ENCODE assay signal across 11 mouse cellular contexts in genomic region chr17:25123979-25124378, GRCm38 (mm10). TPM values are rescaled to one million over a fixed set of nuclear protein-coding genes. Genes with fewer than 3 reads are reported as not detected.
DNase-seq lines count a peak whose midpoint lies in the region; ATAC-seq and TF ChIP-seq lines count a peak whose summit lies in the region.
"Had no signal": no experiment of that assay in that cellular context is flagged by ENCODE, and none has a peak within 500 bp of the region (broad histone marks: within the 10 kb centered on the region; RNA-seq: fewer than 3 reads in every experiment).

No protein-coding gene starts in this region.

- H3K9me3 ChIP-seq in hindbrain, embryonic 11.5 days (ENCODE audit: control insufficient read depth, low read length) = no peaks in the 10 kb centered on the region
- no peaks in the 10 kb centered on the region for H3K9me3 ChIP-seq in hindbrain, embryonic 16.5 days (ENCODE audit: control insufficient read depth, low read length)
- H3K9me3 ChIP-seq in liver, postnatal 0 days (ENCODE audit: low read length) = no peaks in the 10 kb centered on the region
- H3K9me3 ChIP-seq in neural tube, embryonic 15.5 days (replicated peaks) = no peaks in the 10 kb centered on the region
- H3K9me3 ChIP-seq: limb, embryonic 13.5 days had no signal

- H3K36me3 ChIP-seq in hindbrain, embryonic 11.5 days (ENCODE audit: control insufficient read depth, insufficient read depth, low read length) = no peaks in the 10 kb centered on the region
- H3K36me3 ChIP-seq in hindbrain, embryonic 16.5 days (ENCODE audit: control insufficient read depth, insufficient read depth, low read length) = no peaks in the 10 kb centered on the region
- no peaks in the 10 kb centered on the region for H3K36me3 ChIP-seq in thymus, adult 2 months (ENCODE audit: control insufficient read depth, insufficient read depth, low read length)
- H3K36me3 ChIP-seq in liver, postnatal 0 days (replicated peaks; ENCODE audit: insufficient read depth, low read length) = no peaks in the 10 kb centered on the region
- no peaks in the 10 kb centered on the region for H3K36me3 ChIP-seq in neural tube, embryonic 15.5 days
- H3K36me3 ChIP-seq: limb, embryonic 13.5 days had no signal

- no peak overlapping the region for H3K27ac ChIP-seq in hindbrain, embryonic 11.5 days (ENCODE audit: low read depth, low read length)
- no peak overlapping the region for H3K27ac ChIP-seq in hindbrain, embryonic 16.5 days (ENCODE audit: low read depth, low read length)
- H3K27ac ChIP-seq in thymus, adult 2 months (ENCODE audit: control insufficient read depth, insufficient read depth, low read length) = no peak overlapping the region
- no peak overlapping the region for H3K27ac ChIP-seq in liver, postnatal 0 days (ENCODE audit: low read depth)
- H3K27ac ChIP-seq in neural tube, embryonic 15.5 days (replicated peaks) = no peak overlapping the region
- H3K27ac ChIP-seq: limb, embryonic 13.5 days had no signal

- no peak for TF ChIP-seq EP300 in liver, postnatal 0 days (IDR thresholded peaks at IDR 0.05; ENCODE audit: low read depth)

- H3K4me3 ChIP-seq in hindbrain, embryonic 11.5 days (ENCODE audit: low read depth, low read length) = no peak overlapping the region
- H3K4me3 ChIP-seq in hindbrain, embryonic 16.5 days (ENCODE audit: low read length) = no peak overlapping the region
- H3K4me3 ChIP-seq in thymus, adult 2 months (ENCODE audit: control insufficient read depth, insufficient read depth, low read length) = no peak overlapping the region
- H3K4me3 ChIP-seq in liver, postnatal 0 days (ENCODE audit: low read depth, low read length) = no peak overlapping the region
- H3K4me3 ChIP-seq in neural tube, embryonic 15.5 days (replicated peaks) = no peak overlapping the region
- H3K4me3 ChIP-seq: limb, embryonic 13.5 days had no signal

- DNase-seq in hindbrain, embryonic 11.5 days (ENCODE audit: low spot score) = peak; percentile 26
- peak; percentile 51 for DNase-seq in thymus, adult 2 months
- DNase-seq in thymus, adult 18-20 months = no peak
- peak; percentile 44 for DNase-seq in liver, postnatal 0 days
- DNase-seq in frontal cortex, postnatal 36 days (ENCODE audit: low spot score in 2 of 2) = no peak
- no peak for DNase-seq in layer of hippocampus, adult 9-10 months (ENCODE audit: low spot score)

- TF ChIP-seq POLR2A in thymus, adult 2 months (IDR thresholded peaks at IDR 0.05; ENCODE audit: control insufficient read depth, extremely low read depth, insufficient read depth, low read length, poor library complexity) = no peak

- peak; percentile 41; the same call in 1 of the 2 replicates for TF ChIP-seq CTCF in thymus, adult 2 months (IDR thresholded peaks at IDR 0.05; ENCODE audit: borderline replicate concordance, control insufficient read depth, extremely low read depth, insufficient read depth, low read length, poor library complexity)
- TF ChIP-seq CTCF in liver, postnatal 0 days (IDR thresholded peaks at IDR 0.05; ENCODE audit: low read depth) = peak; percentile 63

- H3K27me3 ChIP-seq in hindbrain, embryonic 11.5 days (ENCODE audit: control insufficient read depth, insufficient read depth, low read length) = 0 out of 2 replicates have a peak, but pooled peaks cover 2% of the 10 kb centered on the region
- no peaks in the 10 kb centered on the region; the same call in none of the 2 replicates for H3K27me3 ChIP-seq in hindbrain, embryonic 16.5 days (replicated peaks; ENCODE audit: control insufficient read depth, insufficient read depth, low read length)
- H3K27me3 ChIP-seq in thymus, adult 2 months (ENCODE audit: control insufficient read depth, insufficient read depth, low read length) = no peaks in the 10 kb centered on the region
- no peaks in the 10 kb centered on the region for H3K27me3 ChIP-seq in liver, postnatal 0 days (ENCODE audit: insufficient read depth, low read length)
- H3K27me3 ChIP-seq in neural tube, embryonic 15.5 days (replicated peaks) = peaks cover 17% of the 10 kb centered on the region; the same call in 1 of the 2 replicates

- H3K4me1 ChIP-seq in hindbrain, embryonic 11.5 days (replicated peaks; ENCODE audit: control insufficient read depth, insufficient read depth, low read length) = no peaks in the 10 kb centered on the region
- no peaks in the 10 kb centered on the region for H3K4me1 ChIP-seq in hindbrain, embryonic 16.5 days (ENCODE audit: control insufficient read depth, insufficient read depth, low read depth, low read length)
- no peaks in the 10 kb centered on the region for H3K4me1 ChIP-seq in thymus, adult 2 months (replicated peaks; ENCODE audit: control insufficient read depth, insufficient read depth, low read length)
- H3K4me1 ChIP-seq in liver, postnatal 0 days (ENCODE audit: insufficient read depth) = peaks cover 14% of the 10 kb centered on the region
- no peaks in the 10 kb centered on the region for H3K4me1 ChIP-seq in neural tube, embryonic 15.5 days

- no peak for ATAC-seq in hindbrain, embryonic 11.5 days (ENCODE audit: low FRiP score)
- ATAC-seq in hindbrain, embryonic 16.5 days = no peak
- ATAC-seq in liver, postnatal 0 days = no peak
- no peak for ATAC-seq in neural tube, embryonic 15.5 days (ENCODE audit: low FRiP score)

- WGBS in hindbrain, embryonic 11.5 days = 31% methylated on average over 7 of the region's 7 CpGs
- WGBS in hindbrain, embryonic 16.5 days = 30% methylated on average over 7 of the region's 7 CpGs
- 26% methylated on average over 7 of the region's 7 CpGs for WGBS in thymus, adult 2 months
- WGBS in liver, postnatal 0 days (ENCODE audit: insufficient replicate concordance) = 25% methylated on average over 7 of the region's 7 CpGs
- 26% methylated on average over 7 of the region's 7 CpGs for WGBS in neural tube, embryonic 15.5 days

- H3K9ac ChIP-seq in hindbrain, embryonic 11.5 days (ENCODE audit: low read depth, low read length) = no peak overlapping the region
- no peak overlapping the region for H3K9ac ChIP-seq in hindbrain, embryonic 16.5 days (ENCODE audit: low read depth, low read length)
- no peak overlapping the region for H3K9ac ChIP-seq in liver, postnatal 0 days (replicated peaks)
- H3K9ac ChIP-seq in neural tube, embryonic 15.5 days (replicated peaks) = no peak overlapping the region
- H3K9ac ChIP-seq: limb, embryonic 13.5 days had no signal

- no peak overlapping the region for H3K4me2 ChIP-seq in hindbrain, embryonic 11.5 days (replicated peaks; ENCODE audit: low read depth, low read length)
- no peak overlapping the region for H3K4me2 ChIP-seq in hindbrain, embryonic 16.5 days (ENCODE audit: low read length)
- H3K4me2 ChIP-seq in liver, postnatal 0 days (ENCODE audit: low read depth, low read length) = no peak overlapping the region
- no peak overlapping the region for H3K4me2 ChIP-seq in neural tube, embryonic 15.5 days
- H3K4me2 ChIP-seq: limb, embryonic 13.5 days had no signal

RNA-seq across cellular contexts. Expression of gene Ptx4, which starts 3.4 kb away (rescaled TPM):
- not detected in 2 replicates for polyA plus RNA-seq in hindbrain, embryonic 11.5 days (2014; fragmentation: Nextera tagmentation; extraction: Ambion mirVana)
- 0.49 TPM in 1 of 2 replicates, not detected in the other for polyA plus RNA-seq in hindbrain, embryonic 16.5 days (2015; fragmentation: Nextera tagmentation; extraction: Ambion mirVana)
- not detected in 2 replicates for polyA plus RNA-seq in thymus, adult 2 months (2012; rRNA removed)
- not detected in 2 replicates for polyA plus RNA-seq in liver, postnatal 0 days (2015; fragmentation: Nextera tagmentation; extraction: Ambion mirVana)
- 0.13 TPM in 1 of 2 replicates, not detected in the other for polyA plus RNA-seq in neural tube, embryonic 15.5 days (2015; fragmentation: Nextera tagmentation; extraction: Ambion mirVana)

RNA-seq across cellular contexts. Expression of gene Telo2, which starts 8.2 kb away (rescaled TPM):
- polyA plus RNA-seq in hindbrain, embryonic 11.5 days (2014; fragmentation: Nextera tagmentation; extraction: Ambion mirVana) = 23.5 and 28.8 TPM in 2 replicates
- polyA plus RNA-seq in hindbrain, embryonic 16.5 days (2015; fragmentation: Nextera tagmentation; extraction: Ambion mirVana) = 54.6 and 60.8 TPM in 2 replicates
- polyA plus RNA-seq in thymus, adult 2 months (2012; rRNA removed) = 26.4 and 28.1 TPM in 2 replicates
- polyA plus RNA-seq in liver, postnatal 0 days (2015; fragmentation: Nextera tagmentation; extraction: Ambion mirVana) = 5.3 and 5.7 TPM in 2 replicates
- polyA plus RNA-seq in neural tube, embryonic 15.5 days (2015; fragmentation: Nextera tagmentation; extraction: Ambion mirVana) = 56.5 and 57.6 TPM in 2 replicates

RNA-seq across cellular contexts. Expression of gene Clcn7, which starts 9.2 kb away (rescaled TPM):
- 16.6 and 18.7 TPM in 2 replicates for polyA plus RNA-seq in hindbrain, embryonic 11.5 days (2014; fragmentation: Nextera tagmentation; extraction: Ambion mirVana)
- polyA plus RNA-seq in hindbrain, embryonic 16.5 days (2015; fragmentation: Nextera tagmentation; extraction: Ambion mirVana) = 28.9 and 34.3 TPM in 2 replicates
- polyA plus RNA-seq in thymus, adult 2 months (2012; rRNA removed) = 43.4 and 45.9 TPM in 2 replicates
- 7.3 and 8.6 TPM in 2 replicates for polyA plus RNA-seq in liver, postnatal 0 days (2015; fragmentation: Nextera tagmentation; extraction: Ambion mirVana)
- polyA plus RNA-seq in neural tube, embryonic 15.5 days (2015; fragmentation: Nextera tagmentation; extraction: Ambion mirVana) = 25.1 and 28.7 TPM in 2 replicates

RNA-seq across cellular contexts. Expression of gene Ccdc154, which starts 38.3 kb away (rescaled TPM):
- polyA plus RNA-seq in hindbrain, embryonic 11.5 days (2014; fragmentation: Nextera tagmentation; extraction: Ambion mirVana) = not detected in 2 replicates
- polyA plus RNA-seq in hindbrain, embryonic 16.5 days (2015; fragmentation: Nextera tagmentation; extraction: Ambion mirVana) = not detected in 2 replicates
- polyA plus RNA-seq in thymus, adult 2 months (2012; rRNA removed) = 0.05 and 0.09 TPM in 2 replicates
- polyA plus RNA-seq in liver, postnatal 0 days (2015; fragmentation: Nextera tagmentation; extraction: Ambion mirVana) = not detected in 2 replicates
- not detected in 2 replicates for polyA plus RNA-seq in neural tube, embryonic 15.5 days (2015; fragmentation: Nextera tagmentation; extraction: Ambion mirVana)
- polyA plus RNA-seq: embryonic facial prominence, embryonic 14.5 days; heart, embryonic 14.5 days; limb, embryonic 13.5 days had no signal

RNA-seq across cellular contexts. Expression of gene Tmem204, which starts 40.6 kb away (rescaled TPM):
- polyA plus RNA-seq in hindbrain, embryonic 11.5 days (2014; fragmentation: Nextera tagmentation; extraction: Ambion mirVana) = 9.3 and 10.7 TPM in 2 replicates
- 13.8 and 14.1 TPM in 2 replicates for polyA plus RNA-seq in hindbrain, embryonic 16.5 days (2015; fragmentation: Nextera tagmentation; extraction: Ambion mirVana)
- polyA plus RNA-seq in thymus, adult 2 months (2012; rRNA removed) = 7.2 and 11.3 TPM in 2 replicates
- 8.3 and 9.4 TPM in 2 replicates for polyA plus RNA-seq in liver, postnatal 0 days (2015; fragmentation: Nextera tagmentation; extraction: Ambion mirVana)
- polyA plus RNA-seq in neural tube, embryonic 15.5 days (2015; fragmentation: Nextera tagmentation; extraction: Ambion mirVana) = 11.4 and 13.3 TPM in 2 replicates

Comparison
In these comparisons a context has a peak if more than half of its experiments do, and no peak if none do; other contexts are left out.
1. DNase-seq: peak in hindbrain, embryonic 11.5 days (single experiment), thymus, adult 2 months (single experiment) and liver, postnatal 0 days (single experiment); none in thymus, adult 18-20 months (0 of 2), frontal cortex, postnatal 36 days (0 of 2) and layer of hippocampus, adult 9-10 months (single experiment).